Mouse (Mus musculus) liver, adult 2 months (tissue): ENCODE results near the gene Galnt10. TPM values are rescaled to one million over a fixed set of nuclear protein-coding genes. Genes with fewer than 3 reads are reported as not detected.

ENCODE experiments used
- DNase-seq: peaks from one replicate; pipeline ENCODE4 v3.0.0-alpha.2; 2011; ENCODE audit warnings: low read depth, low spot score; ENCODE audit errors: extremely low read depth
- H3K27ac ChIP-seq: fragments of 200-500 bp; replicated peaks from 2 replicates; pipeline ENCODE4 v1.5.1; 2012; ENCODE audit warnings: low read depth, mild to moderate bottlenecking, control low read depth, inconsistent platforms, low read length; ENCODE audit not compliant: insufficient read depth
- H3K27me3 ChIP-seq: fragments of 200-500 bp; 2 replicates; pipeline ENCODE4 v1.6.1; 2012; ENCODE audit warnings: mild to moderate bottlenecking, moderate library complexity, low read length, inconsistent platforms; ENCODE audit not compliant: control insufficient read depth, insufficient read depth
- H3K36me3 ChIP-seq: fragments of 200-500 bp; 2 replicates; pipeline ENCODE4 v1.6.1; 2012; ENCODE audit warnings: low read length, inconsistent platforms; ENCODE audit not compliant: control insufficient read depth, insufficient read depth
- H3K4me1 ChIP-seq: fragments of 200-500 bp; 2 replicates; pipeline ENCODE4 v1.6.1; 2011; ENCODE audit warnings: low read length; ENCODE audit not compliant: control insufficient read depth, insufficient read depth
- H3K4me3 ChIP-seq: fragments of 200-500 bp; 2 replicates; pipeline ENCODE4 v1.5.1; 2011; ENCODE audit warnings: low read depth, mild to moderate bottlenecking, control low read depth, low read length, moderate library complexity; ENCODE audit not compliant: insufficient read depth
- H3K79me2 ChIP-seq: fragments of 200-500 bp; 2 replicates; pipeline ENCODE4 v1.6.1; 2012; ENCODE audit warnings: inconsistent platforms, mild to moderate bottlenecking, low read length, moderate library complexity; ENCODE audit not compliant: control insufficient read depth, insufficient read depth
- H3K9ac ChIP-seq: fragments of 200-500 bp; 2 replicates; pipeline ENCODE4 v1.6.1; 2012; ENCODE audit warnings: low read depth, mild to moderate bottlenecking, control low read depth, inconsistent platforms, low read length
- CTCF ChIP-seq: fragments of 200-500 bp; IDR thresholded peaks from 2 replicates; pipeline ENCODE4 v1.5.1; 2011; ENCODE audit warnings: low read depth, low read length, control low read depth
- POLR2A ChIP-seq: fragments of 200-500 bp; IDR thresholded peaks from 2 replicates; pipeline ENCODE4 v1.6.1; 2011; ENCODE audit warnings: low read length, control low read depth; ENCODE audit not compliant: insufficient read depth; ENCODE audit errors: extremely low read depth
- WGBS: fragments of 180-500 bp; shearing (Covaris S2); methylation state at CpG from one replicate; pipeline ENCODE4 v1.1.7; 2018; 5-methylcytosine and 5-hydroxymethylcytosine counted together
- polyA plus RNA-seq: library from polyadenylated mRNA; depleted of rRNA; stranded (reverse); fragments of >200 nt; gene quantifications from 2 replicates; pipeline ENCODE4 v1.2.3, GENCODE M21; 2012
- total RNA-seq: library from RNA; depleted of rRNA; stranded (reverse); fragments of >200 nt; gene quantifications from 2 replicates; pipeline ENCODE4 v1.2.3, GENCODE M21; 2014

Galnt10 gene
- total and polyA plus RNA-seq, 2 experiments = 2.5 to 3.9 TPM

- Histone ChIP-seq H3K27ac (no peak overlapping the region), H3K36me3 (no peaks in the 10 kb centered on the region), H3K9ac (no peak overlapping the region), H3K27me3 (no peaks in the 10 kb centered on the region), H3K79me2 (no peaks in the 10 kb centered on the region), H3K4me3 (no peak overlapping the region), H3K4me1 (no peaks in the 10 kb centered on the region)
- DNase-seq = no peak
- TF ChIP-seq CTCF (no peak), POLR2A (no peak)
- WGBS = 70% methylated on average over 2 of the region's 2 CpGs
These were observed 43.3 kb upstream of the Galnt10 start for GRCm38 (mm10) chr11:57601806-57602455.

- no peaks in the 10 kb centered on the region for H3K27me3 ChIP-seq
- WGBS = 67% methylated on average over 5 of the region's 5 CpGs
- no peaks in the 10 kb centered on the region for H3K79me2 ChIP-seq
- DNase-seq = no peak
- no peak overlapping the region for H3K27ac ChIP-seq
- H3K36me3 ChIP-seq = no peaks in the 10 kb centered on the region
- no peak overlapping the region for H3K9ac ChIP-seq
- TF ChIP-seq CTCF (no peak), POLR2A (no peak)
- H3K4me1 ChIP-seq = no peaks in the 10 kb centered on the region
- H3K4me3 ChIP-seq = no peak overlapping the region
These were observed 40.2 kb upstream of the Galnt10 start for GRCm38 (mm10) chr11:57605086-57605485.

GRCm38 (mm10) chr11:57605660-57606059 lies 39.6 kb upstream of the Galnt10 start:
- no peak for DNase-seq
- TF ChIP-seq CTCF = no peak
- Histone ChIP-seq H3K27ac (no peak overlapping the region), H3K4me1 (no peaks in the 10 kb centered on the region), H3K27me3 (no peaks in the 10 kb centered on the region), H3K4me3 (no peak overlapping the region), H3K79me2 (no peaks in the 10 kb centered on the region), H3K36me3 (no peaks in the 10 kb centered on the region), H3K9ac (no peak overlapping the region)
- 79% methylated on average over 3 of the region's 3 CpGs for WGBS

GRCm38 (mm10) chr11:57614502-57614901 lies 30.7 kb upstream of the Galnt10 start:
- H3K27ac ChIP-seq = no peak overlapping the region
- H3K4me3 ChIP-seq = no peak overlapping the region
- no peak overlapping the region for H3K9ac ChIP-seq
- no peaks in the 10 kb centered on the region for H3K79me2 ChIP-seq
- DNase-seq = no peak
- WGBS = 84% methylated on average over 9 of the region's 9 CpGs
- H3K27me3 ChIP-seq = no peaks in the 10 kb centered on the region
- H3K4me1 ChIP-seq = no peaks in the 10 kb centered on the region
- H3K36me3 ChIP-seq = no peaks in the 10 kb centered on the region
- TF ChIP-seq CTCF = no peak
- no peak for TF ChIP-seq POLR2A

GRCm38 (mm10) chr11:57615286-57615685 lies 30.0 kb upstream of the Galnt10 start:
- Histone ChIP-seq H3K9ac (no peak overlapping the region), H3K79me2 (no peaks in the 10 kb centered on the region), H3K4me1 (no peaks in the 10 kb centered on the region), H3K27ac (no peak overlapping the region), H3K4me3 (no peak overlapping the region), H3K36me3 (no peaks in the 10 kb centered on the region), H3K27me3 (no peaks in the 10 kb centered on the region)
- no peak for DNase-seq
- TF ChIP-seq CTCF = no peak
- 57% methylated on average over 9 of the region's 9 CpGs for WGBS

- 65% methylated on average over 13 of the region's 13 CpGs for WGBS
- Histone ChIP-seq H3K9ac (no peak overlapping the region), H3K4me1 (no peaks in the 10 kb centered on the region), H3K79me2 (no peaks in the 10 kb centered on the region), H3K27me3 (no peaks in the 10 kb centered on the region), H3K4me3 (no peak overlapping the region), H3K27ac (no peak overlapping the region), H3K36me3 (no peaks in the 10 kb centered on the region)
- TF ChIP-seq CTCF (no peak), POLR2A (no peak)
- DNase-seq = no peak
These were observed 29.4 kb upstream of the Galnt10 start for GRCm38 (mm10) chr11:57615871-57616270.
